Mouse (Mus musculus) G1E (cell line): Measurements from ENCODE around the gene Iyd. TPM values are rescaled to one million over a fixed set of nuclear protein-coding genes. Genes with fewer than 3 reads are reported as not detected.

ENCODE experiments used
- ATAC-seq: 2 replicates; pipeline ENCODE4 v1.8.0; 2016; ENCODE audit warnings: mild to moderate bottlenecking; ENCODE audit not compliant: insufficient number of reproducible peaks, poor library complexity, low FRiP score, severe bottlenecking; ENCODE audit errors: extremely low read depth
- DNase-seq: peaks from one replicate; pipeline ENCODE4 v3.0.0; 2012; ENCODE audit warnings: low spot score
- H3K27me3 ChIP-seq: 2 replicates; pipeline ENCODE4 v1.6.1; 2012; ENCODE audit warnings: mild to moderate bottlenecking, low read length, inconsistent platforms; ENCODE audit not compliant: insufficient read depth
- H3K36me3 ChIP-seq: replicated peaks from 2 replicates; pipeline ENCODE3; 2012; ENCODE audit warnings: mild to moderate bottlenecking, inconsistent platforms
- H3K4me1 ChIP-seq: 2 replicates; pipeline ENCODE4 v1.6.1; 2012; ENCODE audit warnings: low read depth, low read length, inconsistent platforms, mixed read lengths; ENCODE audit not compliant: insufficient read depth
- H3K4me3 ChIP-seq: 2 replicates; pipeline ENCODE4 v1.5.1; 2012; ENCODE audit warnings: low read depth, mild to moderate bottlenecking, inconsistent platforms, low read length, moderate library complexity, mixed read lengths
- H3K9me3 ChIP-seq: replicated peaks from 2 replicates; pipeline ENCODE4 v1.6.1; 2012; ENCODE audit warnings: inconsistent platforms
- CTCF ChIP-seq: IDR thresholded peaks from 2 replicates; pipeline ENCODE4 v1.5.1; 2012; ENCODE audit warnings: low read depth, low read length, inconsistent platforms, mixed read lengths
- GATA1 ChIP-seq: IDR thresholded peaks from 2 replicates; pipeline ENCODE4 v1.6.1; 2012; ENCODE audit warnings: borderline replicate concordance, low read length, inconsistent platforms, mixed read lengths
- GATA2 ChIP-seq: IDR thresholded peaks from 2 replicates; pipeline ENCODE4 v1.6.1; 2012; ENCODE audit warnings: low read depth, low read length, inconsistent platforms, borderline replicate concordance
- POLR2AphosphoS5 ChIP-seq: IDR thresholded peaks from 2 replicates; pipeline ENCODE4 v1.6.1; 2012; ENCODE audit warnings: low read depth, low read length, inconsistent platforms; ENCODE audit not compliant: insufficient replicate concordance
- TAL1 ChIP-seq: conservative IDR thresholded peaks from 2 replicates; pipeline ENCODE4 v1.6.1; 2012; ENCODE audit warnings: low read depth, low read length, inconsistent platforms, mixed read lengths
- polyA plus RNA-seq: library from polyadenylated mRNA; stranded (reverse); fragments of >175 nt; gene quantifications from 2 replicates; pipeline ENCODE4 v1.2.3, GENCODE M21; 2012
- total RNA-seq, 2 experiments: library from RNA; stranded (forward) in 1 of 2; stranded (reverse) in 1 of 2; fragments of 200-1000 nt in 1 of 2; fragments of >200 nt in 1 of 2; fragmentation: Nextera tagmentation in 1 of 2; gene quantifications; 2 replicates each; pipeline ENCODE4 v1.2.3; 2014 to 2017

Iyd gene
- total and polyA plus RNA-seq, 3 experiments: 0.11 TPM; not detected in 2

DNA sequence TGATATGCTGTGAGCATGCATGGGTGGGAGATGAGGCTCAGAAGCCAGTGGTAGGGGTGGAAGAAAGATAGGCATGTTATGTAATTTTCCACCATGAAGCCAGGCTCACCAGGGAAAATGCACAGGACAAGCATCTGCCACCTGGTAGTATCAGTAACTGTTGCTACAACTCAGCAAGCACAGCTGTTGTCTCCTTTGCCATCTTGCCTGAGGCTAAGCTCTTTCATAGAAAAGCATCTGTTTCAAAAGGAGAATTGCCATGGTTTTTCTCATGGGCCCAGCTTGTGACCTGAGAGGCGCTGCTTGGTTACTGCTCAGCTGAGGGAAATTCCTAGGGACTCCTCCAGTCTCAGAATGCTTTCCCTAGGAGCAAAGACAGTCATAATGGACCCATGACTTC lies 3.7 kb upstream of the Iyd start:
- Histone ChIP-seq H3K27me3 (0 out of 2 replicates have a peak, but pooled peaks cover 3% of the 10 kb centered on the region), H3K9me3 (no peaks in the 10 kb centered on the region), H3K36me3 (no peaks in the 10 kb centered on the region), H3K4me3 (no peak overlapping the region), H3K4me1 (no peaks in the 10 kb centered on the region)
- no peak for DNase-seq
- no peak for ATAC-seq
- no peak for TF ChIP-seq GATA1
- TF ChIP-seq POLR2AphosphoS5: no peak
- no peak for TF ChIP-seq TAL1
- no peak for TF ChIP-seq CTCF
- TF ChIP-seq GATA2: no peak

DNA sequence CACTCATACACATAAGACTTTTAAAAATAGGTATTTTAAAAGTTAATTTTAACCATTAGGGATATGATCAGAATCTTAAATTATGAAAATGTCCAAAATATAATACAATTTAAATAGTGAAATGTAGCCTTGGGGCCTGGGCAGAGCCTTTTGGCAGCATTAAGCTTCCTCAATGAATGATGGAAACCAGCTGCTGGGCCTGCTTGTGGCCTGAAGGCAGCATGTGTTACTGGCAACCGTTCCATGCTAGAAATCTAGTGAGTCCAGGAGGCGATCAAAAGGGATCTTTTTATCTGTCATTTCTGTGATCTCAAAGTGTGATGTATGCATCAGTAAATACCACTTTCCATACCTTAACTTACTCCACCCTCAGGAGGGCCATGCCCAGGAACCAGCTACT lies 9.3 kb downstream of the Iyd start:
- no peak for ATAC-seq
- TF ChIP-seq TAL1: no peak
- TF ChIP-seq POLR2AphosphoS5: no peak
- TF ChIP-seq GATA1: no peak
- TF ChIP-seq CTCF: no peak
- no peak for TF ChIP-seq GATA2
- H3K36me3 ChIP-seq: no peaks in the 10 kb centered on the region
- no peak overlapping the region for H3K4me3 ChIP-seq
- H3K4me1 ChIP-seq: no peaks in the 10 kb centered on the region
- H3K27me3 ChIP-seq: no peaks in the 10 kb centered on the region
- no peak for DNase-seq
- H3K9me3 ChIP-seq: no peaks in the 10 kb centered on the region

DNA sequence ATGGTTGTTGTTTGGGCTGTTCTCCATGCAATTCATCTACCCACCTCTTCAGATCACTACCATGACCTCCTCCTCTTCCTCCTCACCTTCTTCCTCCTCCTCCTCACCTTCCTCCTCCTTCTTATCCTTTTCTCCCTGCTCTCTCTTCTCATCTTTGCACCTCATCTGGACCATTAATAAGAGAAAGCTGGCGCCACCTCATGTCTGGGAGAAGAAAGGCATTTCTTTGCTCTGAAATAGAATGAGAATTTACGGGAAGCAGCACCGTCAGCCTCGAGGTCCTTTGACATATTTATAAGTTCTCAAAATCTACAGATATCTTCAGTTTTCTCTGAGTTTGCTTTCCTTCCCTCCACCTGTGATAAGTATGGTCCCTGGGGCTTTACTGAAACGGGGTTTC lies 15.1 kb downstream of the Iyd start:
- ATAC-seq (no peak), DNase-seq (no peak)
- TF ChIP-seq GATA2 (no peak), CTCF (no peak), GATA1 (no peak), POLR2AphosphoS5 (no peak), TAL1 (no peak)
- Histone ChIP-seq H3K9me3 (no peaks in the 10 kb centered on the region), H3K27me3 (no peaks in the 10 kb centered on the region), H3K4me3 (no peak overlapping the region), H3K4me1 (no peaks in the 10 kb centered on the region), H3K36me3 (no peaks in the 10 kb centered on the region)

DNA sequence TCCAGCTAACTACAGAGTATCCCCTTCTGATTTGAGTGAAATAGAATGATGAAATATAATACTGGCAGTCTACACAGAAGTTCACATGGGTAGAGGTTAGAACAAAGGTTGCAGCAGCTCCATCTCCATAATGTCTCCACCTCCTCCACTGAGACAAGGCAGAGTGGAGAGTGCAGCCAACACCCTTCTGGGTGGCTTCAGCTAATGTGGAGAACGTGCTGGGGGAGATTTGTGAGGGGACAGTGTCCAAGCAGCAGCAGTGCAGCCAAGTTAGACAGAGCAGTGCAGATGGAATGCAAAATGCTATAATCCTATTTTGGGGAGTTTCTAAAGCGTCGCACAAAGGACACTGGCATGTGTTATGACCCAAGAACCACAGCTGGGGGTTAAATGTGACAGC lies 16.5 kb downstream of the Iyd start:
- DNase-seq (no peak), ATAC-seq (no peak)
- Histone ChIP-seq H3K36me3 (no peaks in the 10 kb centered on the region), H3K27me3 (no peaks in the 10 kb centered on the region), H3K9me3 (no peaks in the 10 kb centered on the region), H3K4me3 (no peak overlapping the region), H3K4me1 (no peaks in the 10 kb centered on the region)
- TF ChIP-seq GATA1 (no peak), POLR2AphosphoS5 (no peak), CTCF (no peak), GATA2 (no peak), TAL1 (no peak)

DNA sequence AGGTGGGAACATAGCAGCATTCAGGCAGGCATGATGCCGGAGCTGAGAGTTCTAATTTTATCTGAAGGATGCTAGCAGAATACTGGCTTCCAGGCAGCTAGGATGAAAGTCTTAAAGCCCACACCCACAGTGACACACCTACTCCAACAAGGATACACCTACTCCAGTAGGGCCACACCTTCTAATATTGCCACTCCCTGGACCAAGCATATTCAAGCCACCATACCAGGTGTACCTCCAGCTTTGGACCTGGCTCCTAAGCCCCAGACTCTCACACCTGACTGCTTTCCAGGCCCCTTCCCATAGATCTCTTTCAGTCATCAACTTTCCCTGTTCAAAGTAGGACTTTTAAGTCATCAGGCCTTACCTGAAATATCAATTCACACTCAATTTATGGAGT lies 19.1 kb downstream of the Iyd start:
- no peaks in the 10 kb centered on the region for H3K27me3 ChIP-seq
- no peaks in the 10 kb centered on the region for H3K4me1 ChIP-seq
- TF ChIP-seq TAL1 (no peak), POLR2AphosphoS5 (no peak), GATA2 (no peak), CTCF (no peak), GATA1 (no peak)
- DNase-seq: no peak
- H3K4me3 ChIP-seq: no peak overlapping the region
- ATAC-seq: no peak
- no peaks in the 10 kb centered on the region for H3K9me3 ChIP-seq
- no peaks in the 10 kb centered on the region for H3K36me3 ChIP-seq

DNA sequence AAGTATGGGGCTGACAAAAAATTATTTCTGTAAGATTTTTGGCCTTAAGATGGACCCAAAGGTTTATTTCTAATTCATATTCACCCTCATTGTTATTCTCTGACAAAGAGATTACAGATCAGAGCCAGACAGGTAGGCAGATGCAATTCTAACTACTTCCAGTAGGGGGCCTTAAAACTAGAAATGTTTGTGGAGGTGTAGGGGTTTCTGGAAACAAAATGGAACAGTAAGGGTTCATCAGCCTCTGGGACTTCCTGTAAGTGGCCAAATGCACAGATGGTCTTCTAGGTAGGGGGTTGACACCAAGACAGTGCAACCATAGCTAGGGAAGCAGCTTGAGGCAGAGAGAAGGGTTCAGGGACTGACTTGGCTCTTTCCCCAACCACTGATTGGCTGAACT lies 22.1 kb downstream of the Iyd start:
- no peaks in the 10 kb centered on the region for H3K27me3 ChIP-seq
- no peaks in the 10 kb centered on the region for H3K4me1 ChIP-seq
- H3K9me3 ChIP-seq: no peaks in the 10 kb centered on the region
- no peak for DNase-seq
- no peak for ATAC-seq
- no peak overlapping the region for H3K4me3 ChIP-seq
- TF ChIP-seq TAL1 (no peak), CTCF (peak; percentile 51; the same call in 1 of the 2 replicates)
- H3K36me3 ChIP-seq: no peaks in the 10 kb centered on the region

DNA sequence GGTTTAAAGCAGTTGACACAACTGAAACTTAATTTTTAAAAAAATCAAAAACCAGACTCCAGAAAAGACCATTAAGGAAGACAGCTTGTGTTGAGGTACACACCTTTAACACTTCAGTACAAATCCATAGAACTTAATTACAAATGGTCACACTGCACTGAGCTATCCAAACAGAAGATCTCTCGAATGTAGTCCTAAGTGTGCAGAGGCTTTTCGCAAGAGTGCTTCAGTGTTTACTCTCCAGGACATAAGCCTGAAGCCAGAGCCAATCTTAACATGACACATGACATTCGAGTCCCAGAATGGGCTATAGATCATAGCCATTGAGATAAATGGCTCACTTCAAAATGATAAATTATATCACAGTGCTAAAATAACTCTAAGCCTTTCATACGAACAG lies 25.1 kb downstream of the Iyd start:
- DNase-seq (no peak), ATAC-seq (no peak)
- Histone ChIP-seq H3K27me3 (no peaks in the 10 kb centered on the region), H3K4me1 (no peaks in the 10 kb centered on the region), H3K4me3 (no peak overlapping the region), H3K36me3 (no peaks in the 10 kb centered on the region), H3K9me3 (no peaks in the 10 kb centered on the region)
- TF ChIP-seq GATA1: no peak
- TF ChIP-seq TAL1: no peak
- no peak for TF ChIP-seq CTCF
- no peak for TF ChIP-seq GATA2
